Mouse (Mus musculus) small intestine, adult 2 months (tissue): ENCODE measurements around the gene Rpain. TPM values are rescaled to one million over a fixed set of nuclear protein-coding genes. Genes with fewer than 3 reads are reported as not detected.

ENCODE experiments used
- H3K27ac ChIP-seq: fragments of 200-500 bp; 2 replicates; pipeline ENCODE4 v1.5.1; 2012; ENCODE audit warnings: low read depth, low read length, control low read depth, inconsistent platforms; ENCODE audit not compliant: insufficient read depth
- H3K27me3 ChIP-seq: fragments of 200-500 bp; 2 replicates; pipeline ENCODE4 v1.6.1; 2012; ENCODE audit warnings: mild to moderate bottlenecking, moderate library complexity, low read length, inconsistent platforms; ENCODE audit not compliant: control insufficient read depth, insufficient read depth
- H3K36me3 ChIP-seq: fragments of 200-500 bp; 2 replicates; pipeline ENCODE4 v1.6.1; 2012; ENCODE audit warnings: mild to moderate bottlenecking, low read length, control low read depth, inconsistent platforms; ENCODE audit not compliant: control insufficient read depth, insufficient read depth
- H3K4me1 ChIP-seq: fragments of 200-500 bp; 2 replicates; pipeline ENCODE4 v1.6.1; 2012; ENCODE audit warnings: low read length, inconsistent platforms, mixed read lengths; ENCODE audit not compliant: control insufficient read depth, insufficient read depth, insufficient read length
- H3K4me3 ChIP-seq: fragments of 200-500 bp; 2 replicates; pipeline ENCODE4 v1.5.1; 2012; ENCODE audit warnings: low read depth, mild to moderate bottlenecking, control low read depth, inconsistent platforms, low read length, moderate library complexity
- CTCF ChIP-seq: fragments of 200-500 bp; IDR thresholded peaks from 2 replicates; pipeline ENCODE4 v1.5.1; 2012; ENCODE audit warnings: low read depth, mild to moderate bottlenecking, control low read depth, inconsistent platforms, low read length, moderate library complexity, mixed read lengths; ENCODE audit not compliant: insufficient replicate concordance, insufficient read length; ENCODE audit errors: extremely low read depth
- POLR2A ChIP-seq: fragments of 200-500 bp; IDR thresholded peaks from 2 replicates; pipeline ENCODE4 v1.6.1; 2012; ENCODE audit warnings: low read depth, mild to moderate bottlenecking, control low read depth, inconsistent platforms, low read length, moderate library complexity
- WGBS: fragments of 180-500 bp; shearing (Covaris S2); methylation state at CpG from one replicate; pipeline ENCODE4 v1.1.7; 2018; 5-methylcytosine and 5-hydroxymethylcytosine counted together
- polyA plus RNA-seq: library from polyadenylated mRNA; depleted of rRNA; stranded (reverse); fragments of >200 nt; gene quantifications from 2 replicates; pipeline ENCODE4 v1.2.3, GENCODE M21; 2012; rRNA removed

The Rpain gene
- 6.5 and 8.1 TPM in 2 replicates for polyA plus RNA-seq

DNA sequence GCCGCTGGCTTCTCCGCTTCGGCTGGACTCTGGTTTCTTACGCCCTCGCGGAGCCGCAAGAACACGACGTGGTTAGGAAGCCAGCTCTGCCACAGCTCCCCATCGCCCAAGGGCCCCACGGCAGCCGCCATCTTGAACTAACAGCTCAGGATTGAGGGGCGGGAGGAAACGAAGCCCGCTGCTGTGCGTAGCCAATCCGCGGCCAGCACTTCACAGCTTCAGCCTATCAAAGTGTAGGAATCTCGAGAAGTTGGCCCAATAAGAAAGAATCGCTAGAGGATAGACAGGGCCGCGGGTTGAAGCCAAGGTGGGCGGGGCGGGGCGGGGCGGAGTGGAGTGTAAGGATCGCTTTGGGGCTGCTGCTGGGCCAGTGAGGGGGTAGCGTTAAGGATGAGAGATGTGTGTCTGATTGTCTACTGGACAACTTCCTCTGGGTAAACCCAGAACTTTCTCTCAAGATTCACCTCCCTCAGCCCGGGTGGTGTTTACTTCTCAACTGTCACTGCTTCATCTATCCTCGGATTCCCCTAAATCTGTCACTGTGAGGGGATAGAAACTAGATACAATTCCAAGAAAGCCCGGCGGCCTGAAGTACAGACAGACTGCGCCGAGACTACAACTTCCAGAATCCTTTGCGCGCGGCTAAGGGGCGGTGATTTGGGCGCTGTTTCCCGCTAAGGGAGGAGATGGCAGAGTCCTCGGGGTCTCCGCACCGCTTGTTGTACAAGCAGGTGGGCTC lies at the start of gene Rpain, which contains the start of gene Nup88:
TSS of gene Rpain (plus strand) at position 393 of the 739 bp plus-strand sequence.
TSS of gene Nup88 (minus strand) at position 153 of the 739 bp plus-strand sequence.
- under 1% methylated on average over 43 of the region's 43 CpGs for WGBS
- no peaks in the 10 kb centered on the region for H3K27me3 ChIP-seq
- H3K4me3 ChIP-seq: peak within 1 kb of the TSS; percentile 96
- TF ChIP-seq POLR2A (peak; percentile 90), CTCF (no peak)
- H3K36me3 ChIP-seq: peaks cover 16% of the 10 kb centered on the region
- peaks cover 7% of the 10 kb centered on the region for H3K4me1 ChIP-seq
- H3K27ac ChIP-seq: peak within 1 kb of the TSS; percentile 90

DNA sequence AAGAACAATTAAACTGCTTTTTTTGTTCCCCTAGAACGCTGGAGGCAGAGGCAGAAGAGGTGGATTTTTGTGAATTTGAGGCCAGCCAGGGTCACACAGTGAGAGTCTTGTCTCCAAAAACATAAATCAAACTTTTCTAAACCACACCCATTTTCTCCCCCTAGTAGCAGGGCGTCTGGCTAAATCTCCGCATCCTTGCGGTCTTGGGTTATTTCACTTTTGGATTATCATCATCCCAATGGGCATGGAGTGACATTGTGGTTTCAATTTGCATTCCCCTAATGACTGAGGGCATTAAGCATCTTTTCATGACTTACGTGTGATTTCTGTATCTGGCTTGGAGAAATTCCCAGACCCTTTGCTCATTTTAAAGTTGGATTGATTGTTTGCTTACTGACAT lies 38.6 kb upstream of the Rpain start:
- no peak overlapping the region for H3K4me3 ChIP-seq
- WGBS: 89% methylated on average over 5 of the region's 5 CpGs
- no peak overlapping the region for H3K27ac ChIP-seq
- H3K36me3 ChIP-seq: peaks cover 43% of the 10 kb centered on the region
- H3K4me1 ChIP-seq: no peaks in the 10 kb centered on the region
- TF ChIP-seq CTCF (no peak), POLR2A (no peak)
- no peaks in the 10 kb centered on the region for H3K27me3 ChIP-seq

DNA sequence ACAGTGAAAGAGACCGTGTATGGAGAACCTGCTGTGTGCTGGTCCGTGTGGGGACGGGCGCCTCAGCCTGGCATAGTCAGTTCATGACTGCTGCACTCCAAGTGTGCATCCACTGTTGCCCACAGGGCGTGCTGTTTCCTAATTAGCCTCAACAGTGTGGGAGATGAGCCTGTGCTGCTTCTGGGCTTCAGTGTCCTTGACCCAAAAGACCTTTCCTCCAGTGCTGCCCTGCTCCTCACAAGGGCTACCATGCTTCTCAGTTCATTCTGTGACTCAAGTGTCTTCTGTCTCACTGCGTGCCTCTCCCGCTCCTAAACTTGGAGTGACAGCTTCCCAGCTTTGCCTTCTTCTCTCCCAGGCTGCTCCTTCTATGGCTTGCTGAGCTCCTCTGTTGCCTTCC lies 34.7 kb upstream of the Rpain start:
- Histone ChIP-seq H3K36me3 (peaks cover 59% of the 10 kb centered on the region), H3K27me3 (no peaks in the 10 kb centered on the region), H3K4me1 (no peaks in the 10 kb centered on the region), H3K4me3 (no peak overlapping the region), H3K27ac (no peak overlapping the region)
- 88% methylated on average over 7 of the region's 7 CpGs for WGBS
- no peak for TF ChIP-seq CTCF
- no peak for TF ChIP-seq POLR2A

GRCm38 (mm10) chr11:70942596-70942995 lies 27.4 kb upstream of the Rpain start:
- TF ChIP-seq CTCF (no peak), POLR2A (no peak)
- 91% methylated on average over 1 of the region's 1 CpGs for WGBS
- Histone ChIP-seq H3K4me3 (no peak overlapping the region), H3K27ac (no peak overlapping the region), H3K4me1 (no peaks in the 10 kb centered on the region), H3K27me3 (no peaks in the 10 kb centered on the region), H3K36me3 (peaks cover 66% of the 10 kb centered on the region)

GRCm38 (mm10) chr11:70943651-70944050 lies 26.4 kb upstream of the Rpain start:
- Histone ChIP-seq H3K36me3 (peaks cover 67% of the 10 kb centered on the region), H3K27me3 (no peaks in the 10 kb centered on the region), H3K4me3 (no peak overlapping the region), H3K27ac (no peak overlapping the region), H3K4me1 (no peaks in the 10 kb centered on the region)
- WGBS: 87% methylated on average over 7 of the region's 7 CpGs
- TF ChIP-seq POLR2A (no peak), CTCF (no peak)

DNA sequence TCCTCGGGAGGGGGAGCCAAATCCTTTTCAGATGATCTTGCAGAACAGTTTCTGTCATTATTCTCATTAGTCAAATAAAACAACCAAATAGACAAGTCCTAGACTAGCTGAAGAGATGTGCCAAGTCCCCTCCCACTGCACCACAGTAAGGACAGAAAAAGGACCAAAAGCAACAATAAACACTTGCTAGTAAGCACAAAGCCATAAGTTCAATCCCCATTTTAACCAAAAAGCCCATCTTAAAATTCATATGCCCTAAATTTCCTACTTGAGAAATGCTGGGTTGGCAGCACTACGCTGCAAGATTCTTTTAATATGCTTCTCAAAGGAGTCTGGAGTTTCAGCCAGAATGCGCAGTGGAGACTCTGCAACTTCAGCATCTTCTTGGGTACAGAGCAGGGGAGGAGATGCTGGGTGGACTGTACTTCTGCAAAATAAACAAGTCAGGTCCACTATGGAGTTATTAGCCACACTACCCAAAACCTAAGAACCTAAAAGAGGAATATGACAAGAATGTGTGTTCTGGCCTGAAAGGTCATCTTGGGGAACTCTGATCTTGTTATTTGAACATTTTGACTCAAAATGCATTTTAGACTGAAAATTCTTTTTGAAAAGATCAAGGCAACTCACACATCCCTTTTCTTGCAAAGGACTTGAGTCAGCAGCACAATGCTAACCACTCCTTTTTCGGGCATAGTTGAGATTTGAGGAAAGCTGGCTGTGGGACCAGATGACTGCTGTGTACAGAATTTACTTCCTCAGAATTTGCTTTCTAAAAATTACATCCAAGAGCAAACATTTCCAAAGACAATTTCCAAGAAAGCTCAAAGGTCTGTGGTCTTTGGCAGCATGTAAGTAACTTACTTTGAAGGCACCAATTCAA lies 24.8 kb upstream of the Rpain start:
- H3K4me3 ChIP-seq: no peak overlapping the region
- H3K27me3 ChIP-seq: no peaks in the 10 kb centered on the region
- no peak for TF ChIP-seq POLR2A
- TF ChIP-seq CTCF: no peak
- H3K27ac ChIP-seq: no peak overlapping the region
- no peaks in the 10 kb centered on the region for H3K4me1 ChIP-seq
- 76% methylated on average over 4 of the region's 4 CpGs for WGBS
- H3K36me3 ChIP-seq: peaks cover 70% of the 10 kb centered on the region

- Histone ChIP-seq H3K36me3 (peaks cover 73% of the 10 kb centered on the region), H3K4me3 (no peak overlapping the region), H3K27me3 (no peaks in the 10 kb centered on the region), H3K4me1 (no peaks in the 10 kb centered on the region), H3K27ac (no peak overlapping the region)
- TF ChIP-seq POLR2A: no peak
- TF ChIP-seq CTCF: no peak
- WGBS: 90% methylated on average over 4 of the region's 4 CpGs
Measured at GRCm38 (mm10) chr11:70954711-70955110, 15.3 kb upstream of the Rpain start.
